Mouse (Mus musculus): ENCODE results near the gene Mmp23. TPM values are rescaled to one million over a fixed set of nuclear protein-coding genes. Genes with fewer than 3 reads are reported as not detected.
"Not testable (repeated sequence)": the region's sequence is repeated elsewhere in the genome, so short reads cannot be mapped to it uniquely, and the experiment has no call there.

The Mmp23 gene
- polyA plus RNA-seq, 1 experiment = 226 TPM

GRCm38 (mm10) chr4:155654456-155655298 lies 1.5 kb upstream of the Mmp23 start:
- DNase-seq (ENCODE audit: low spot score) = peak; percentile 57

- no peak for DNase-seq (ENCODE audit: low spot score)
These were observed 935 bp upstream of the Mmp23 start for GRCm38 (mm10) chr4:155654183-155654455.

- no peak for DNase-seq (ENCODE audit: low spot score)
These were observed 433 bp upstream of the Mmp23 start for GRCm38 (mm10) chr4:155653451-155654182.

GRCm38 (mm10) chr4:155652283-155653085 lies 700 bp downstream of the Mmp23 start:
- DNase-seq (ENCODE audit: low spot score) = no peak

- DNase-seq (ENCODE audit: low spot score) = no peak
These were observed 1.5 kb downstream of the Mmp23 start for GRCm38 (mm10) chr4:155651553-155652269.

GRCm38 (mm10) chr4:155649355-155649754 lies 3.8 kb downstream of the Mmp23 start:
- no peak for DNase-seq (ENCODE audit: low spot score)

- no peak for DNase-seq (ENCODE audit: low spot score)
These were observed 7.5 kb downstream of the Mmp23 start for GRCm38 (mm10) chr4:155645721-155646120.

DNA sequence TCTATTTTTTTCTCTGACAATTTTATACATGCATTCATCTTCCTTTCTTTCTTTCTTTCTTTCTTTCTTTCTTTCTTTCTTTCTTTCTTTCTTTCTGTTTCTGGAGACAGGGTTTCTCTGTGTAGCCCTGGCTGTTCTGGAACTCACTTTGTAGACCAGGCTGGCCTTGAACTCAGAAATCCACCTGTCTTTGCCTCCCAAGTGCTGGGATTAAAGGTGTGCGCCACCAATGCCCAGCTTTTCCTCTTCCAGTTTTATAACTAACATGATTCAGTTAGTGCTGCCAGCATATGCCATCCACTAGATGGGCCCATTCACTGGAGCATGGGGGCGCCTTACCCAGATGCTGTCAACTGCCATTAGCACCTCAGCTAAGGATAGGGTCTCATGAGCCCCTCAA lies 7.9 kb downstream of the Mmp23 start, which contains the start of gene Gm10563:
TSS of gene Gm10563 (minus strand) at position 101 of the 400 bp plus-strand sequence.
- not testable (repeated sequence) for DNase-seq (ENCODE audit: low spot score)

DNA sequence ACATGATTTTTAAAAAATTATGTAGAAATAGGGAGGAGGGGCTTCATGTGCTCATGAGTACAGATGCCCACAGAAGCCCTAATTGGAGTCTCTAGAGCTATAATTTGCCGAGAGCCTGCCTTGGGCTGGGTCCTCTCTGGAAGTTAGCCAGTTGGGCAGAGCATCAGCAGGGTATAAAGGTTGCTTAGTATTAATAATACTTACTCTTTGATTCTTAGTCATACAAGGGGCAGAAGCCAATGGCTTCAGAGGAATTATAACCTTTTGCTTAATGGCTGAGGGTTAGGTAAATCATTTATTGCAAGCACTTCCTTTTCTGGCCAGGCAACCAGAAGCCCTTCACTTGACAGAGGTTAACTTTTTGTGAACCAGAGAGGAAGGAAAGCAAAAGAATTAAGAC lies 9.7 kb downstream of the Mmp23 start:
- DNase-seq (ENCODE audit: low spot score) = no peak

DNA sequence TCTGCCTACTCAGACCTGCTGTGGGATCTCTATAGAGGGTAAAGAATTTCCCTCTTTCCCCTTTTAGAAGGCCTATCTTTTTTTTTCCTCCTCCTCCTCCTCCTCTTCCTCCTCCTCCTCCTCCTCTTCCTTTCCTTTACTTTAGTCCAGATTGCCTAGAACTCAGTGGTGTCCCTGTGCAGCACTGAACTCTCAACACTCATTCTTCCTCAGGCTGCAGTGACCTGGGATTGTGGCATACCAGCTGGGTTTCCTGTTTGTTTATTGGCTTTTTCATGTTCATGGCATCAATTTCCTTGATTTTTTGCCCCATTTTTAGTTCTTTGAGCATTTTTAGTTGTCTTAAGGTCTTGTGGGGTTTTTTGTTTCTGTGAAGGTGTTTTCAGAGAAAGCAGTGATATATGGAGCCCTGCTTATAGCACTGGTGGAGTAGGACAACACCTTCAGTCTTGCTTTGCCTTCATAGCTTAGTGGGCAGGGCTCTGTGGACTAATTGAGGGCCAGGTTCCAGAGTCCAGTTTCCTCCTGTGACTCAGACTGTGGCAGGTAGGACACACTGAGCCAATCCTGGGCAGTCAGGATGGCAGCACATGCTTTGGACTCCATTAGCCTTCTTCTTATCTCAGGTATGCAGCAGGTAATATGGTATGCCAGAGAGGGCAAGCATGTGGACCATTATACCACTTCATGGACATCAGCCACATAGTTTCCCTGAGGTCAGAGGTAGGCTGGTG lies 17.3 kb downstream of the Mmp23 start:
- DNase-seq (ENCODE audit: low spot score) = no peak

GRCm38 (mm10) chr4:155630267-155630666 lies 22.9 kb downstream of the Mmp23 start:
- no peak for DNase-seq (ENCODE audit: low spot score)

- peak; percentile 83 for DNase-seq (ENCODE audit: low spot score)
These were observed 28.6 kb downstream of the Mmp23 start, which contains the start of gene Cdk11b for GRCm38 (mm10) chr4:155624338-155625291. TSS of gene Cdk11b (plus strand) at chr4:155624854.

GRCm38 (mm10) chr4:155618321-155618720 lies 34.9 kb downstream of the Mmp23 start:
- DNase-seq (ENCODE audit: low spot score) = no peak

DNA sequence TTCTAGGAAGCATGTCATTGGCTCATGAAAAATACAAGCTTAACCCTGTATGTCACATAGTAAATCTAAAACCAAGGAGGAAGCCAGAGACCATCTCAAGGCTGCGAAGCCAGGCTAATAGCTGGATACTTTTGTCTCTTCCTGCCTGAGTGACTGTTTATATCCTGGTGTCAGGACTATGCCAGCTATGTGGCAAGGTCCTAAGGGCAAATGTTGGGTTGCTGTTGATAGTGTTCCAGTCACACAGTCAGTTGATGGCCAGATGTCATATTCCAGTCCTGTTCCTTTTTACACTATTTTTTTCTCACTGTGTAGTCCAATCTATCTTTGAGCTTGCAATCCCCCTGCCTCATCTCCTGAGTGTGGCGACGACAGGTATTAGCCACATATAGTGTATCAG lies 39.9 kb downstream of the Mmp23 start:
- no peak for DNase-seq (ENCODE audit: low spot score)

- DNase-seq (ENCODE audit: low spot score) = no peak
These were observed 41.3 kb downstream of the Mmp23 start for GRCm38 (mm10) chr4:155611860-155612259.

- no peak for DNase-seq (ENCODE audit: low spot score)
These were observed 46.4 kb downstream of the Mmp23 start for GRCm38 (mm10) chr4:155606825-155607224.

DNA sequence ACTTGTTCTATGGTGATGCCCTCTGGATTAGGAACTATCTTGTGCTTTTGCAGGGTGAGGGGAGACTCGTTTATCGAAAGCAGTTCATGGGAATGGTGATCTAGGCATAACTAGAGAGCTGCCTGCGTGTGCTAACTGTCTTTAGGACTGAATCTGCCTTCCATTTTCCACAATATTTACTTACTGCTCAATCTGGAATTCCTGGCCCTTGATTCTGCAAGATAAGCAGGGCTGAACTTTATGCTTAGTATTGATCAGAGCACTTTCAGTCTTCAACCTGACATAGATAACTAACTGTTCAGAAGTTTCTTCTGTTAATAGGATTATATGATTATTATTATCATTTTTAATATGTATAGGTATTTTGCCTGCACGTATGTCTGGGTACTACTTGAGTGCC lies 48.1 kb downstream of the Mmp23 start:
- no peak for DNase-seq (ENCODE audit: low spot score)

GRCm38 (mm10) chr4:155603801-155604200 lies 49.4 kb downstream of the Mmp23 start:
- no peak for DNase-seq (ENCODE audit: low spot score)

- no peak for DNase-seq (ENCODE audit: low spot score)
These were observed 50.4 kb downstream of the Mmp23 start for GRCm38 (mm10) chr4:155602753-155603152.

DNA sequence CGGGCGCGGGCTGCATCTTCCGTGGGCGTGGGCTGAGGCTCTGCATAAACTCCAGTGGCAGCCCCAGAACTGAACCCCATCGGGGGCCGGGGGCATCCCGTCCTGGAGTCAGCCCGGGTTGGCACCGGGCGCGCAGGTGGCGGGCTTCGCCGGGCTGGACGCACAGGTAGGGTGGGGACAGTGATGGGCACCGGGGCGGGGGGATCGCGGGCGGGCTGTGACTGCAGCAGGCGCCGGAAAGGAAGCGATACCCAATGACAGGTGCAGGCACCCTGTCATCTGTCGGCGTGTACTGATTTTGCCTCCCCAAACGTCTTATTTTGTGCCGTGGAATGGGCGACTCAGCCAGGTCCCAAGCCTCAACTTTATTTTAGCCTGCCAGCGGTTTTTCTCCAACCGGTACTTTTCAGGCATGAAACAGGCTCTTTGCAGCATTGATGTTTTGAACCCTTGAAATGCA lies 51.2 kb downstream of the Mmp23 start:
- no peak for DNase-seq (ENCODE audit: low spot score)

Measured in urinary bladder, adult 2 months (tissue).